Mouse (Mus musculus) adipose tissue, adult 10 weeks (tissue): Measurements from ENCODE around the gene Olfr1089. TPM values are rescaled to one million over a fixed set of nuclear protein-coding genes. Genes with fewer than 3 reads are reported as not detected.

ENCODE experiments used
- polyA plus RNA-seq: library from polyadenylated mRNA; stranded (reverse); fragments of 350-450 nt; fragmentation: Illumina TruSeq; extraction: RNeasy Lipid Tissue Mini Kit (QIAGEN cat#74804); gene quantifications from one replicate; pipeline ENCODE4 v1.2.3, GENCODE M21; 2014; ENCODE audit warnings: low read depth, low replicate concordance

Gene Olfr1089
- polyA plus RNA-seq: not detected

GRCm38 (mm10) chr2:86733601-86734000 lies at the start of gene Olfr1089:
Gene Olfr1089, minus strand, starts transcription at chr2:86733701.

DNA sequence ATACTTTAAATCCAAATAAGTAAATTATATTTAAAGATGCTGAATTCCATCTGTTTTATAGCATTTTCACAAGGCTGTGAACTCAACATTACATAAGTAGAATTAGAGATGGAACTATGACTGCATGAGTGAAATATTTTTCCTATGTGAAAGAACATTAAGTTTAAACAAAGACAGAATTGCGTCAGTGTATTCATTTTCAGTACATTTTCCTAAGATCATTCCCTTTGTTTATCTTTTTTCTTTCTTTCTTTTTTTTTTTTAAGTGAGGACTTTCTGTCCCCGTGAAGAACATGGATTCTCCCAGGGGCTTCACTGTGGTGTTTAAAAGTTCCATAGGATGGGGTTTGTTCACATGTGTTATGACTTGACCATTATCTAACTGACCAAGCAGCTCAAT lies 48.7 kb upstream of the Olfr1089 start, which contains the start of gene Olfr1093:
TSS of gene Olfr1093 (plus strand) at position 301 of the 400 bp plus-strand sequence.

GRCm38 (mm10) chr2:86758893-86759292 lies 25.4 kb upstream of the Olfr1089 start, which contains the start of gene Olfr1090:
Gene Olfr1090, minus strand, starts transcription at chr2:86758993.

GRCm38 (mm10) chr2:86698295-86698694 lies 35.2 kb downstream of the Olfr1089 start, which contains the start of gene Olfr1087:
Gene Olfr1087, minus strand, starts transcription at chr2:86698395.

Other genes with a start within 250 kb of the Olfr1089 start
- not detected for gene Olfr228, start 246.3 kb downstream of the Olfr1089 start, polyA plus RNA-seq
- gene Olfr1076, start 225.2 kb downstream of the Olfr1089 start, polyA plus RNA-seq: not detected
- gene Olfr1079, start 191.2 kb downstream of the Olfr1089 start, polyA plus RNA-seq: not detected
- gene Olfr1080, start 175.5 kb downstream of the Olfr1089 start, polyA plus RNA-seq: not detected
- gene Olfr1082, start 134.7 kb downstream of the Olfr1089 start, polyA plus RNA-seq: not detected
- not detected for gene Olfr1084, start 94.0 kb downstream of the Olfr1089 start, polyA plus RNA-seq
- gene Olfr1085, start 71.7 kb downstream of the Olfr1089 start, polyA plus RNA-seq: not detected
- not detected for gene Olfr1086, start 53.6 kb downstream of the Olfr1089 start, polyA plus RNA-seq
- gene Olfr1087, start 35.3 kb downstream of the Olfr1089 start, polyA plus RNA-seq: not detected
- gene Olfr1090, start 25.3 kb upstream of the Olfr1089 start, polyA plus RNA-seq: not detected
- gene Olfr1093, start 48.8 kb upstream of the Olfr1089 start, polyA plus RNA-seq: not detected
- gene Olfr141, start 76.3 kb upstream of the Olfr1089 start, polyA plus RNA-seq: not detected
- not detected for gene Olfr1094, start 91.0 kb upstream of the Olfr1089 start, polyA plus RNA-seq
- gene Olfr1095, start 118.0 kb upstream of the Olfr1089 start, polyA plus RNA-seq: not detected
- gene Gm13723, start 141.1 kb upstream of the Olfr1089 start, polyA plus RNA-seq: not detected
- not detected for gene Olfr1097, start 158.5 kb upstream of the Olfr1089 start, polyA plus RNA-seq
- gene Olfr1098, start 190.8 kb upstream of the Olfr1089 start, polyA plus RNA-seq: not detected
- gene Olfr1099, start 227.0 kb upstream of the Olfr1089 start, polyA plus RNA-seq: not detected
- gene Olfr1100, start 246.3 kb upstream of the Olfr1089 start, polyA plus RNA-seq: not detected